Mouse (Mus musculus) hindbrain, embryonic 15.5 days (tissue): ENCODE results near the gene Fry. TPM values are rescaled to one million over a fixed set of nuclear protein-coding genes. Genes with fewer than 3 reads are reported as not detected.
A peak's percentile ranks its signal among the peaks of the same experiment; 100 is the strongest.

ENCODE experiments used
- ATAC-seq: fragments of 200-750 bp; cut with Nextera tagmentation; 2 replicates; pipeline ENCODE4 v1.8.0; 2017; ENCODE audit warnings: low read depth, moderate number of reproducible peaks, moderate TSS enrichment; ENCODE audit not compliant: low FRiP score
- H3K27ac ChIP-seq: fragments of 300-500 bp; sonication (generic); replicated peaks from 2 replicates; pipeline ENCODE4 v1.5.1; 2015; ENCODE audit warnings: mild to moderate bottlenecking, inconsistent platforms
- H3K27me3 ChIP-seq: fragments of 300-500 bp; sonication (generic); 2 replicates; pipeline ENCODE4 v1.6.1; 2015; ENCODE audit warnings: control low read depth, inconsistent platforms
- H3K36me3 ChIP-seq: fragments of 300-500 bp; sonication (generic); 2 replicates; pipeline ENCODE4 v1.6.1; 2015; ENCODE audit warnings: control low read depth, inconsistent platforms
- H3K4me1 ChIP-seq: fragments of 300-500 bp; sonication (generic); replicated peaks from 2 replicates; pipeline ENCODE4 v1.6.1; 2015; ENCODE audit warnings: control low read depth, inconsistent platforms
- H3K4me2 ChIP-seq: fragments of 300-500 bp; sonication (generic); 2 replicates; pipeline ENCODE4 v1.6.1; 2015; ENCODE audit warnings: moderate library complexity, mild to moderate bottlenecking, inconsistent platforms
- H3K4me3 ChIP-seq: fragments of 300-500 bp; sonication (generic); 2 replicates; pipeline ENCODE4 v1.5.1; 2015; ENCODE audit warnings: mild to moderate bottlenecking, inconsistent platforms
- H3K9ac ChIP-seq: fragments of 300-500 bp; sonication (generic); 2 replicates; pipeline ENCODE4 v1.6.1; 2015; ENCODE audit warnings: inconsistent platforms
- H3K9me3 ChIP-seq: fragments of 300-500 bp; sonication (generic); 2 replicates; pipeline ENCODE4 v1.6.1; 2016; ENCODE audit warnings: control low read depth, inconsistent platforms
- WGBS: fragments of 180-500 bp; shearing (Covaris S2); methylation state at CpG from one replicate; pipeline ENCODE4 v1.1.7; 2015; 5-methylcytosine and 5-hydroxymethylcytosine counted together
- polyA plus RNA-seq: library from polyadenylated mRNA; unstranded; fragments of >200 nt; fragmentation: Nextera tagmentation; extraction: Ambion mirVana; gene quantifications from 2 replicates; pipeline ENCODE4 v1.2.1, GENCODE M21; 2015

Fry gene
- polyA plus RNA-seq, 1 experiment from 2014 or later, result 52.0 TPM

DNA sequence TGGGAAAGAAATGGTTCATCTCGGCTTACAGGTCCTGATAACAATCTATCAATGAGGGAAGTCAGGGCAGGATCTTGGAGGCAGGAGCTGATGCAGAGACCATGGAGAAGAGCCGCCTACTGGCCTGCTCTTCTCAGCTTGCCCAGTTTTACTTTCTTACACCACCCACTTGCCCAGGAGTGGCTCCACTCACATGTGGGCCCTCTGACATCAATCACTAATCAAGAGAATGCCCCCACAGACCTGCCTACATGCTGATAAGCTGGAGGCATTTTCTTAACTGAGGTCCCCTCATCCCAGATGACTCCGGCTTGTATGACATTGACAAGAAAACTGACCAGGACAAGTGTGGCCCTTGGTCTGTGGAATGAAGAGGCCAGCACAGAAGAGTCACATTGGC lies 16.2 kb downstream of the Fry start:
- no peaks in the 10 kb centered on the region for H3K27me3 ChIP-seq
- ATAC-seq, result no peak

GRCm38 (mm10) chr5:150135529-150135928 lies 17.1 kb downstream of the Fry start:
- Histone ChIP-seq H3K4me2 (no peak overlapping the region), H3K36me3 (no peaks in the 10 kb centered on the region), H3K27ac (no peak overlapping the region), H3K4me1 (0 out of 2 replicates have a peak, but pooled peaks cover 4% of the 10 kb centered on the region), H3K9ac (no peak overlapping the region), H3K4me3 (no peak overlapping the region), H3K27me3 (no peaks in the 10 kb centered on the region), H3K9me3 (no peaks in the 10 kb centered on the region)
- no peak for ATAC-seq
- 78% methylated on average over 13 of the region's 13 CpGs for WGBS

More for the DNA sequence above, 16.2 kb downstream of the Fry start:
- H3K27ac ChIP-seq, result no peak overlapping the region
- H3K9me3 ChIP-seq, result no peaks in the 10 kb centered on the region
- H3K4me1 ChIP-seq, result 0 out of 2 replicates have a peak, but pooled peaks cover 4% of the 10 kb centered on the region
- no peak overlapping the region for H3K4me3 ChIP-seq
- 92% methylated on average over 3 of the region's 3 CpGs for WGBS
- H3K36me3 ChIP-seq, result no peaks in the 10 kb centered on the region
- H3K9ac ChIP-seq, result no peak overlapping the region
- H3K4me2 ChIP-seq, result no peak overlapping the region

GRCm38 (mm10) chr5:150137772-150138451 lies 19.5 kb downstream of the Fry start:
- Histone ChIP-seq H3K27me3 (no peaks in the 10 kb centered on the region), H3K4me3 (no peak overlapping the region), H3K36me3 (no peaks in the 10 kb centered on the region), H3K9me3 (no peaks in the 10 kb centered on the region), H3K4me1 (0 out of 2 replicates have a peak, but pooled peaks cover 4% of the 10 kb centered on the region), H3K9ac (no peak overlapping the region), H3K27ac (no peak overlapping the region), H3K4me2 (no peak overlapping the region)
- ATAC-seq, result no peak
- 63% methylated on average over 9 of the region's 9 CpGs for WGBS

- Histone ChIP-seq H3K27ac (no peak overlapping the region), H3K27me3 (no peaks in the 10 kb centered on the region), H3K9me3 (no peaks in the 10 kb centered on the region), H3K4me1 (peaks cover 8% of the 10 kb centered on the region; the same call in 1 of the 2 replicates), H3K36me3 (no peaks in the 10 kb centered on the region), H3K4me3 (no peak overlapping the region), H3K9ac (no peak overlapping the region), H3K4me2 (no peak overlapping the region)
- 67% methylated on average over 2 of the region's 2 CpGs for WGBS
- no peak for ATAC-seq
Observed at GRCm38 (mm10) chr5:150140513-150140912, 22.1 kb downstream of the Fry start.

DNA sequence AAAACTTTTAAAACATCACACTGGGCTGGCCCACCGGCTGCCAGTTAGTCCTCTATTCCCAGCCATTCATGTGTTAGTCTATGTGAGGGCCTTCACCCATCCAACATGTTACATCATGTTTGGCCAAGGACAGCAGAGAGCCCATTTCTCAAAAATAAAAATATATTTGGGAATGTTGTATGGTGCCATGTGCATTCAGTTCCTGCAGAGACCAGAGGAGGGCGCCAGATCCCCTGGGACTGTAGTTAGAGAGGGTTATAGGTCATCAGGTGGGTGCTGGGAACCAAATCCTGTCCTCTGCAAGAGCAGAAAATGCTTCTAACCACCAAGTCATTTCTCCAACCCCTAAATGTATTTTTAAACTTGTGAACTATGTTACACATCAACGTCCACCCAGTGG lies 27.5 kb downstream of the Fry start:
- Histone ChIP-seq H3K36me3 (no peaks in the 10 kb centered on the region), H3K4me2 (no peak overlapping the region), H3K4me1 (peaks cover 4% of the 10 kb centered on the region; the same call in 1 of the 2 replicates), H3K9me3 (no peaks in the 10 kb centered on the region), H3K27me3 (no peaks in the 10 kb centered on the region), H3K27ac (no peak overlapping the region), H3K4me3 (no peak overlapping the region), H3K9ac (no peak overlapping the region)
- 86% methylated on average over 3 of the region's 3 CpGs for WGBS
- no peak for ATAC-seq

DNA sequence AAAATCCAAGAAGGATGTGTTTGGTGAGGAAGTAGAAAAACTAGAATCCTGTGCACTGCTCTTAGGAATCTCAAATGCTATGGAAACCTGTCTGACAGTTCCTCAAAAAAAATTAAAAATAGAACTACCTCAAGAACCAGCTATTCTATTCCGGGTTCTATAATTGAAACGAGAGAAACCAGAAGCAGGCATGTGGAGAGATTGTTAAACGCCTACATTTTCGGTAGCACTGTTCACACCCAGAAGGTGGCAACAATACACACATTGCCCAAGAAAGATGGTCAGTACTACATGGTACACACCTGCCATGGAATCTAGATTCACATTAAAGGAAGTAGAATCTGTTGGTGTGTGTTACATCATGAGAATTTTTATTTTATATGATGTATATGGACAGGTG lies 28.2 kb downstream of the Fry start:
- no peaks in the 10 kb centered on the region for H3K9me3 ChIP-seq
- 93% methylated on average over 4 of the region's 4 CpGs for WGBS
- H3K9ac ChIP-seq, result no peak overlapping the region
- H3K4me1 ChIP-seq, result peaks cover 4% of the 10 kb centered on the region; the same call in 1 of the 2 replicates
- no peak overlapping the region for H3K4me3 ChIP-seq
- H3K4me2 ChIP-seq, result no peak overlapping the region
- ATAC-seq, result no peak
- H3K36me3 ChIP-seq, result no peaks in the 10 kb centered on the region
- no peaks in the 10 kb centered on the region for H3K27me3 ChIP-seq
- no peak overlapping the region for H3K27ac ChIP-seq

DNA sequence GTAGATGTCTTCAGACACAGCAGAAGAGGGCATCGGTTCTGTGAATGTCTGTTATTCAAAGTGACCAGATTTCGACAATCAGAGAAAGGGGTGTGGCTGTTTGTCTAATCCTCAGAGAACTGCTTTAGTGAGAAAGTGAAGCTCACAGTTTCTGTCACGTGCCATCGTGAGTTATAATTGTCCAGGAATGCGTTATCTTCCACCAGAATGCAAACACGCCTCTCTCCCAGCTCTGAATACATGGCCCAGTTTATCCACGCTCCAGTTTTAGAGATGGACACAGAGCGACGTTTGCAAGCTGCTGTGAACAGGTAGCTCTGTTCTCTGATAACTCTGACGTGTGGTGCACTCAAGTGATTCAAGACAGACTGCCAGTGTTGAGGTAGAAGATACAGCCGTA lies 31.3 kb downstream of the Fry start:
- Histone ChIP-seq H3K9me3 (no peaks in the 10 kb centered on the region), H3K4me3 (no peak overlapping the region), H3K4me2 (no peak overlapping the region), H3K9ac (no peak overlapping the region), H3K27ac (no peak overlapping the region), H3K27me3 (no peaks in the 10 kb centered on the region), H3K4me1 (peaks cover 7% of the 10 kb centered on the region; the same call in 1 of the 2 replicates), H3K36me3 (no peaks in the 10 kb centered on the region)
- 87% methylated on average over 11 of the region's 11 CpGs for WGBS
- no peak for ATAC-seq

DNA sequence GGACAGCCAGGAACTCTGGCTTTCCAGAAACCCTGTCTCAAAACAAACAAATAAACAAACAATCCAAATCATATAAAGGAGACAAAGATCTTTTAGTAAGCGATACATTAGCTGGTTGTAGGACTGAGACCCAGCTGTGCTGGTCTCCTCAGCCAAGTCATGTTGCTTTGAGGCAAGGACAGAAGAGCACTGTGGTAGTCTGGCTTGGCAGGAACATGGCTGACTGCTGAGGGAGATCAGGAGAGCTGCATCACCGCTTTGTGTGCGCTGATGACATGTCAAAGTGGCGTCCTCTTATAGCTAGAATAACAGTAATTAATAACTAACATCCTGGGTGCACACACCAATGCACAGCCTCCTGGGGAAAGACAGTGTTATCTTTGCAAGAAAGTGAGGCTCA lies 32.5 kb downstream of the Fry start:
- Histone ChIP-seq H3K27me3 (no peaks in the 10 kb centered on the region), H3K9me3 (no peaks in the 10 kb centered on the region), H3K4me1 (peaks cover 7% of the 10 kb centered on the region; the same call in 1 of the 2 replicates), H3K4me2 (no peak overlapping the region), H3K27ac (no peak overlapping the region), H3K36me3 (no peaks in the 10 kb centered on the region), H3K9ac (no peak overlapping the region), H3K4me3 (no peak overlapping the region)
- 71% methylated on average over 4 of the region's 4 CpGs for WGBS
- no peak for ATAC-seq

- peak overlapping the region; percentile 50 for H3K27ac ChIP-seq
Observed at GRCm38 (mm10) chr5:150152071-150152879, 33.8 kb downstream of the Fry start.

GRCm38 (mm10) chr5:150152880-150153281 lies 34.4 kb downstream of the Fry start:
- no peaks in the 10 kb centered on the region for H3K27me3 ChIP-seq
- peaks cover 7% of the 10 kb centered on the region; the same call in 1 of the 2 replicates for H3K4me1 ChIP-seq
- ATAC-seq, result peak; percentile 62; the same call in 1 of the 2 replicates
- 74% methylated on average over 10 of the region's 10 CpGs for WGBS
- H3K9me3 ChIP-seq, result no peaks in the 10 kb centered on the region
- H3K27ac ChIP-seq, result peak overlapping the region; percentile 50; the same call in 1 of the 2 replicates
- H3K4me2 ChIP-seq, result no peak overlapping the region
- H3K36me3 ChIP-seq, result no peaks in the 10 kb centered on the region
- no peak overlapping the region for H3K4me3 ChIP-seq
- H3K9ac ChIP-seq, result no peak overlapping the region

More at GRCm38 (mm10) chr5:150152071-150152879, 33.8 kb downstream of the Fry start:
- Histone ChIP-seq H3K9ac (no peak overlapping the region), H3K4me3 (no peak overlapping the region), H3K27me3 (no peaks in the 10 kb centered on the region), H3K4me2 (no peak overlapping the region; the same call in 1 of the 2 replicates), H3K36me3 (no peaks in the 10 kb centered on the region), H3K9me3 (no peaks in the 10 kb centered on the region), H3K4me1 (peaks cover 7% of the 10 kb centered on the region; the same call in 1 of the 2 replicates)
- peak; percentile 73 for ATAC-seq
- whole genome bisulfite sequencing, result 58% methylated on average over 22 of the region's 22 CpGs

DNA sequence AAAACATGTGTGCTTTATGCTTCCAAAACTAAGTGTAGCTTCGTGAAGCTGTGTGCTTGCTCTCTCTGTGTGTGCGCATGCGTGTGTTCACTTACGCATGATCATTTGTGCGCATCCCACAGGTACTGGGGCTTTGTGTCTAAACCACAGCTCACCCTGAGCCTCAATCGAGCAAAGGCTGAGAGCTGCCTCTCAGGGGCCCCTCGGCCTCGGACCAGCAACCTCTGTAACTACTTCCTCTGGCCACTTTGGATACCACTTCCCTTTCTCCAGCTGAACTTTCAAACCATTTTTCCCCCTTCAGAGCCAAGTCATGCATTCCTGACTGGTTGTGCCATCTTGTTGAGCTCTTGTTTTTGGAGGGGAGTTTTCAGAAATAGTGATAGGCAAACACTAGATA lies 36.9 kb downstream of the Fry start:
- H3K36me3 ChIP-seq, result no peaks in the 10 kb centered on the region
- H3K4me1 ChIP-seq, result peaks cover 7% of the 10 kb centered on the region; the same call in 1 of the 2 replicates
- no peak overlapping the region for H3K4me2 ChIP-seq
- no peak overlapping the region for H3K4me3 ChIP-seq
- no peak for ATAC-seq
- H3K9ac ChIP-seq, result no peak overlapping the region
- no peaks in the 10 kb centered on the region for H3K27me3 ChIP-seq
- H3K9me3 ChIP-seq, result no peaks in the 10 kb centered on the region
- H3K27ac ChIP-seq, result no peak overlapping the region
- 93% methylated on average over 8 of the region's 8 CpGs for WGBS
